Mouse (Mus musculus) T-cell, adult 2 months (primary cell): ENCODE results near the gene 5730596B20Rik.

ENCODE experiments used
- DNase-seq: peaks from one replicate; pipeline ENCODE4 v3.0.0; 2022; ENCODE audit warnings: low spot score

The 5730596B20Rik gene

DNA sequence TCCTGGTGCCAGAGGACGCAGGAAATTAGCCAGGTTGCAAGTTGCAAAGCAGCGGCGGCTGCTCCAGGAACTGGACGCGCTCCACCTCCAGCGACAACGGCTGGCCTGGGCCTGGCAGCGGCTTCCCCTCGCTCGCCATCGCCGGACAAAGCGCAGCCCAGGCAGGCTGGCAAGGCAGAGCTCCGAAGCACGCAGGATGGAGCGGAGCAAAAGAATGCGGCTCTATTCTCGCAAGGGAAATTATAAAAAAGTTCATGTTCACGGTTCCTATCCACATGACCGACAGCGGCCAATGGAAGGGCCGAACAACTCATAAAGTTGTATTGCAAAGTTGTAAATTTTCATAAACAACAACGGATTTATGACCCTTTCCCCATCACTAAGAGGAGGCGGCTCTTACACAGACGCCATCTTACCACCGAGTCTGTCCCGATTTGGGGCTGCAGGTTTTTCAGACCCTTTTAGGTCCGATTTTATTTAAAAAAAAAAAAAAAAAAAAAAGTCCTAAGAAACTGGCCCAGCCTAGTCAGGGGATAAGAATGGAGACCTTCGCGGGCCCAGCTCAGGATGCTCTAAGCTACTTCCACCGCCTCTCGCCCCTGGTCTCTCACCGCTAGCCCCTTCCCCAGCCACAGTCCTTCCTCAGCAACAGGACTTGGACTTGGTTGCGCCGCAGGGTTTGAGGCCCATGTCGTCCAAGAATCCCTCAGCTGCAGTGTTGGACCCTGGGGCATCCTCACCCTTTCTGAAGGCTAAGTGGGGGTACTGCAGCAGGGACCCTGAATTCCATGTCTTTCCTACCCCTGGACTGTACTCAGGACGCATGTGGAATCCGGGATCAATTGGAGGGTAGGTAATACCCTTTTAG is 36.1 kb downstream of the 5730596B20Rik start, which contains the start of the genes Hoxa3 and Gm28308:
Gene Hoxa3, minus strand, starts transcription at position 218 of the 868 bp plus-strand sequence.
Gene Gm28308, minus strand, starts transcription at position 221 of the 868 bp plus-strand sequence.
- DNase-seq, result no peak

GRCm38 (mm10) chr6:52214271-52214670 is 37.0 kb downstream of the 5730596B20Rik start:
- no peak for DNase-seq

DNA sequence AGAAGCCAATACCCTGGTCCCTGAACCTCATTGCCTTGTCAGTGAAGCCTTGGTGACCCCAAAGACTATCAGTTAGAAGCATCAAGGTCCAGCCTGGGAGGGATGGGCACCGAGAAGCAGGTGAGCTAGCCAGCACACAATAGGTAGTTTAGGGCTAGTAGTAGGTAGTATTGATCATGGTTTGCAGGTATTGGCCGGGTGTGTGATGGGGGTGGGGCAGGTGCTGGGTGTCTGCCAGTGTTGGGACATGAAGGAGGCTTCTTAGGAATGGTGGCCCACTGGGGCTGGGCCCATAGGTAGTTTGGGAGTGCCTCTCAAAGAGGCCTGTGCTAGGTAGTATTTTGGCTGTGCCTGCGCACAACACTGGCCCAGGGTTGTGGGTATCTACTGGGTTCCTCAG is 37.8 kb downstream of the 5730596B20Rik start:
- no peak for DNase-seq

GRCm38 (mm10) chr6:52215771-52216535 is 38.7 kb downstream of the 5730596B20Rik start:
- no peak for DNase-seq

DNA sequence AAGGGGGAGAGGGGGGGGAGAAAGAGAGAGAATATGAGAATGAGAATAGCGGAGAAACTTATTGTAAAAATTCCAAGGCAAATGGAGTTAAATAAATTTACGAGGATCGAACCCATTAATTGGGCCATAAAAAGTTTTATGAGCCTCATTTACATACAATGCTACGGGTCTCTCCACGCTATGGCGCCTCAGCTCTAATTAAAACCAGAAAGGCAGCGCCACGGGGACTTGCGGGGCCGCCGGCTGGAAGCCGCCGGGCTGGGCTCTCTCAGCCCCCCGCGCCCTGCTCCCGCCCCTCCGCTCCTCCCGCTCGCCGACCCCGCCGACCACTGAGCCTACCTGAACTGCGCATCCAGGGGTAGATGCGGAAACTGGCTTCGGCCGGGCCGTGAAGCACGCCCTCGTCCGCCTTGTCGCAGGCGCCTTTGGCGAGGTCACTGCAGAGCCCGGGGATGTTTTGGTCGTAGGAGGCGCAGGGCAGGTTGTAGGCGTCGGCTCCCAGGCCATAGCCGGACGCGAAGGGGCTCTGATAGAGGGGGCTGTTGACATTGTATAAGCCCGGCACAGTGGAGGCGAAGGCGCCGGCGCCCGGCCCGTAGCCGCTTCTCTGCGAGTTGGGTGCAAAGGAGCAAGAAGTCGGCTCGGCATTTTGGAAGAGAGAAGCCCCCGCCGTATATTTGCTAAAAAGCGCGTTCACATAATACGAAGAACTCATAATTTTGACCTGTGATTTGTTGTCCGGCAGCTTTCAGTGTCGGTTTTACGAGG is 39.6 kb downstream of the 5730596B20Rik start:
- DNase-seq, result no peak

DNA sequence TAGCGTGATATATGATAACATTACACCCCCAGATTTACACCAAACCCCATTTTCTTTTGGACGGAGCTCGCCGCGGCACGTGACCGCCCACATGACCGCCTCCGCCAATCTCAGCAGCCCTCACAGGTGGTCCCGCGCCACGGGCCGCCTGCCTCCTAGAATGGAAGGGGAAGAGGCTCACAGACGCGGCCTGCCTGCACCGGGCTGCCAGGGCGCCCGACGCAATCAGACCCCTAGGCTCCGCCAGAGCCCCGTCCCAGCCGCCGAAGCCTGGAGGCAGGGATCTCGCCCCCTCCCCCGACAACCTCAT is 40.1 kb downstream of the 5730596B20Rik start:
- peak; percentile 55 for DNase-seq

- no peak for DNase-seq
Observed at GRCm38 (mm10) chr6:52217895-52218642, 40.8 kb downstream of the 5730596B20Rik start.

- no peak for DNase-seq
Observed at GRCm38 (mm10) chr6:52218643-52219215, 41.4 kb downstream of the 5730596B20Rik start.

DNA sequence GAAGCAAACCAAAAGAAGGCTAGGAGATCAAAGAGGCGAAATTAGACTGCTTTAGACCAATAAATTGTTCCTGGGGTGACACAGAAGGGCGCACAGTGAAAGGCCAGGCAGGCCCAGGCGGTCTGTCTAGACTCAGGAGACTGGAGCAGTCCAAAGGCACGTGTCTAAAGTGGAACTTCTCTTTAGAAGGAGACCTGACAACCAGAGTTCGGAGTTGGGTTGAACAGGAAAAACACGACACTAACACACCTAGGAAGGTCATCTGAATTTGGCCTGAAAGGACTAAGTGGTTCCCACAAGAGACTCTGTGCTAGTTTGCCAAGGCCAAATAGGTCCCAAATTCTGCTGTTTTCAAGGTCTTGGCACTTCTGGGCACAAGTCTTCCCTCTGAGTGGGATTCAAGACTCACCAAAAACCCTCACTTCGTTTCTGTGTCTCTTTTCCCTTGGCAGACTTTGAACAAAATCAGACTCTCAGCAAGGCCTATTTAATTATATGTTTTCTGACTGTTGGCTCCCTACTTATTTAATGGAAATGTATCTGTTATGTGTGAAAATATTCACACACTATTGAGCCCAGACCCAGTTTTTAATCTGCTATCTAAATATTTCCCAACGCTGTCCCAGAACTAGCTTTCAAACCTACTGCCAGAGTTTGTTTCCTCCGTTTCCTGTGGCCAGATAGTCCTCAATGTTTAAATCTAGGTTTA is 42.1 kb downstream of the 5730596B20Rik start:
- no peak for DNase-seq

- no peak for DNase-seq
Observed at GRCm38 (mm10) chr6:52220003-52220864, 42.9 kb downstream of the 5730596B20Rik start.

- DNase-seq, result no peak
Observed at GRCm38 (mm10) chr6:52220865-52221310, 43.6 kb downstream of the 5730596B20Rik start.

GRCm38 (mm10) chr6:52221337-52221992 is 44.2 kb downstream of the 5730596B20Rik start, which contains the start of gene Hoxa7:
Hoxa7 (minus strand) TSS chr6:52221854.
- DNase-seq, result peak; percentile 78

- DNase-seq, result no peak
Observed at GRCm38 (mm10) chr6:52221993-52222685, 44.8 kb downstream of the 5730596B20Rik start.

DNA sequence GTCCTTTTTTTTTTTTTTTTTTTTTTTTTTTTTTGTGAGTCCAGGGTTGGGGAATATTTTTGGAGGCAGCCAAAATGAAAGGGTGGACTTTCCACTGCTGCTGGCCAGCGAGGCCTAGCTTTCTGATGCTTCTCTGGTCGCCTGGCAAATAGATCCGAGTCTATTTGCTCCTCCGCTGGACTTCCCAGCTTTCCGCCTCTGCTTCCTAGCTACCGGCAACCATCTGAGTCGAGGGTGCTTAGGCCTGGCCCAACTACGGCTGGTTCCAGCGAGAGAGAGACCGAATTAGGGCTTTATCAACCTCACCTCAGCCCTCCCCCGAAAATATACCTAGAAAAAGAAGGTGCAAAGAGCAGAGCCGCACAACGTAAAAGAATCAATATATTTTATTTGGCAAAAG is 45.4 kb downstream of the 5730596B20Rik start:
- no peak for DNase-seq

DNA sequence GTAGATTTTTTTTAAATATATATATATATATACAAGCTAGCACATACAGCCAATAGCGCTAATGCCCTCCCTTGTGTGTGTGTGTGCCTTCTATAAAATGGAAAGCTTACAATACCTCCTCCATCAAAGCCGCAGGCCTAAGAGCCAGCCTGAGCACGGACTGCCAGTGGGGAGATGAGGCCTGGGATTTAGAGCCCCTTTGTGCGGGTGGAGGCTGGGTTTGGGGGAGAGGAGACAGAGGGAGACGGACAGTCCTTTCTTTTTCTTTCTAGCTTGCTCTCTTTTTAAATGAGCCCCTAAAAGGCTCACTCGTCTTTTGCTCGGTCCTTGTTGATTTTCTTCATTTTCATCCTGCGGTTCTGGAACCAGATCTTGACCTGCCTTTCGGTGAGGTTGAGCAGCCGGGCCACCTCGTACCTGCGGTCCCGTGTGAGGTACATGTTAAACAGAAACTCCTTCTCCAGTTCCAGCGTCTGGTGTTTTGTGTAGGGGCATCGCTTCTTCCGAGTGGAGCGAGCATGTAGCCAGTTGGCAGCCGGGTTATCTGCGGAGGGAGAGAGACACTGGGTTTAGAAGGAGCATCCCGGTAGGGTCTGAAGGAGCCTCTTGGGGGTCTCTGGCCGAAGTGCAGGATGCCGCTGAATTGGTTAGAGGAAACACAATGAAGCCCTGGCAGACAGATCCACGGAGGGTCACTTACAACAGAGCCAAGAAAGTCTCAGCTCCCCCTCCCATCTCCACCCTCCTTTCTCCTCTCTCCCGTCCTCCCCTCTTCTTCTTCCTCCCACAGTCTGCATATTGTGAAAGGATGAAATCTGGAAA is 46.9 kb downstream of the 5730596B20Rik start:
- no peak for DNase-seq

GRCm38 (mm10) chr6:52224895-52225611 is 47.8 kb downstream of the 5730596B20Rik start:
- DNase-seq, result no peak
